Mouse (Mus musculus) hindbrain, postnatal 0 days (tissue): ENCODE measurements around the gene Hdac4. TPM values are rescaled to one million over a fixed set of nuclear protein-coding genes. Genes with fewer than 3 reads are reported as not detected.

Experiments
- ATAC-seq: fragments of 200-750 bp; cut with Nextera tagmentation; 2 replicates; pipeline ENCODE4 v1.8.0; 2017; ENCODE audit warnings: mild to moderate bottlenecking, moderate TSS enrichment, moderate library complexity
- DNase-seq: peaks from one replicate; pipeline ENCODE4 v3.0.0-alpha.2; 2015; ENCODE audit warnings: low spot score
- H3K27ac ChIP-seq: fragments of 300-500 bp; sonication (generic); 2 replicates; pipeline ENCODE4 v1.5.1; 2014; ENCODE audit warnings: mild to moderate bottlenecking
- H3K27me3 ChIP-seq: fragments of 300-500 bp; sonication (generic); 2 replicates; pipeline ENCODE4 v1.6.1; 2014; ENCODE audit warnings: low read length, mixed read lengths; ENCODE audit not compliant: insufficient read depth
- H3K36me3 ChIP-seq: fragments of 300-500 bp; sonication (generic); 2 replicates; pipeline ENCODE4 v1.6.1; 2014; ENCODE audit warnings: low read length, mixed read lengths; ENCODE audit not compliant: insufficient read depth
- H3K4me1 ChIP-seq: fragments of 300-500 bp; sonication (generic); 2 replicates; pipeline ENCODE4 v1.6.1; 2014; ENCODE audit warnings: antibody characterized with exemption, low read length, mixed read lengths; ENCODE audit not compliant: insufficient read depth
- H3K4me2 ChIP-seq: fragments of 300-500 bp; sonication (generic); 2 replicates; pipeline ENCODE4 v1.6.1; 2014; ENCODE audit warnings: low read depth, mild to moderate bottlenecking, low read length, moderate library complexity, mixed read lengths
- H3K4me3 ChIP-seq: fragments of 300-500 bp; sonication (generic); 2 replicates; pipeline ENCODE4 v1.5.1; 2014; ENCODE audit warnings: low read length
- H3K9ac ChIP-seq: fragments of 300-500 bp; sonication (generic); replicated peaks from 2 replicates; pipeline ENCODE4 v1.6.1; 2014; ENCODE audit warnings: mild to moderate bottlenecking, low read length, moderate library complexity, mixed read lengths
- H3K9me3 ChIP-seq: fragments of 300-500 bp; sonication (generic); 2 replicates; pipeline ENCODE4 v1.6.1; 2016; ENCODE audit warnings: low read length, mixed read lengths
- CTCF ChIP-seq: IDR thresholded peaks from 2 replicates; pipeline ENCODE4 v1.5.1; 2016; ENCODE audit warnings: antibody characterized with exemption, control low read depth, low read depth
- WGBS: fragments of 180-500 bp; shearing (Covaris S2); extraction: QIAGEN DNeasy Blood & Tissue Kit; methylation state at CpG from one replicate; pipeline ENCODE4 v1.1.7; 2014; 5-methylcytosine and 5-hydroxymethylcytosine counted together
- polyA plus RNA-seq: library from polyadenylated mRNA; unstranded; fragments of >200 nt; fragmentation: Nextera tagmentation; extraction: Ambion mirVana; gene quantifications from 2 replicates; pipeline ENCODE4 v1.2.1, GENCODE M21; 2015
- total RNA-seq: library from RNA; depleted of rRNA; stranded (reverse); fragments of >200 nt; gene quantifications from 2 replicates; pipeline ENCODE4 v1.2.3, GENCODE M21; 2014

The Hdac4 gene
- total and polyA plus RNA-seq, 2 experiments from 2014 or later = 20.2 to 67.9 TPM

- peaks cover 7% of the 10 kb centered on the region; the same call in 1 of the 2 replicates for H3K4me1 ChIP-seq
- TF ChIP-seq CTCF = no peak
- ATAC-seq = no peak
These were observed 159.7 kb downstream of the Hdac4 start for GRCm38 (mm10) chr1:92035770-92036169.

GRCm38 (mm10) chr1:92034247-92034646 lies 161.3 kb downstream of the Hdac4 start:
- H3K4me1 ChIP-seq = peaks cover 11% of the 10 kb centered on the region; the same call in 1 of the 2 replicates
- no peaks in the 10 kb centered on the region for H3K27me3 ChIP-seq
- no peaks in the 10 kb centered on the region for H3K36me3 ChIP-seq
- DNase-seq (no peak), ATAC-seq (no peak)
- no peak overlapping the region for H3K9ac ChIP-seq
- WGBS = 73% methylated on average over 3 of the region's 3 CpGs
- no peak overlapping the region for H3K4me3 ChIP-seq
- TF ChIP-seq CTCF = no peak
- no peak overlapping the region for H3K27ac ChIP-seq
- no peaks in the 10 kb centered on the region for H3K9me3 ChIP-seq
- H3K4me2 ChIP-seq = no peak overlapping the region

More at GRCm38 (mm10) chr1:92035770-92036169, 159.7 kb downstream of the Hdac4 start:
- 42% methylated on average over 6 of the region's 6 CpGs for WGBS
- no peak overlapping the region for H3K27ac ChIP-seq
- H3K27me3 ChIP-seq = no peaks in the 10 kb centered on the region
- H3K4me2 ChIP-seq = no peak overlapping the region
- no peaks in the 10 kb centered on the region for H3K9me3 ChIP-seq
- DNase-seq = no peak
- H3K4me3 ChIP-seq = no peak overlapping the region
- no peak overlapping the region for H3K9ac ChIP-seq
- no peaks in the 10 kb centered on the region for H3K36me3 ChIP-seq

GRCm38 (mm10) chr1:92033463-92033862 lies 162.0 kb downstream of the Hdac4 start:
- WGBS = 81% methylated on average over 7 of the region's 7 CpGs
- no peak for DNase-seq
- Histone ChIP-seq H3K36me3 (no peaks in the 10 kb centered on the region), H3K27me3 (no peaks in the 10 kb centered on the region), H3K4me2 (no peak overlapping the region), H3K9ac (no peak overlapping the region), H3K9me3 (no peaks in the 10 kb centered on the region), H3K4me1 (peaks cover 6% of the 10 kb centered on the region; the same call in 1 of the 2 replicates), H3K4me3 (no peak overlapping the region), H3K27ac (no peak overlapping the region)
- ATAC-seq = no peak
- no peak for TF ChIP-seq CTCF

GRCm38 (mm10) chr1:92030541-92030940 lies 165.0 kb downstream of the Hdac4 start:
- ATAC-seq (peak; percentile 81), DNase-seq (peak; percentile 50)
- Histone ChIP-seq H3K4me3 (no peak overlapping the region), H3K9me3 (no peaks in the 10 kb centered on the region), H3K4me2 (no peak overlapping the region), H3K36me3 (no peaks in the 10 kb centered on the region), H3K27me3 (no peaks in the 10 kb centered on the region), H3K27ac (no peak overlapping the region), H3K4me1 (peaks cover 4% of the 10 kb centered on the region; the same call in 1 of the 2 replicates), H3K9ac (no peak overlapping the region)
- no peak for TF ChIP-seq CTCF
- 54% methylated on average over 6 of the region's 6 CpGs for WGBS

- Histone ChIP-seq H3K36me3 (no peaks in the 10 kb centered on the region), H3K27ac (no peak overlapping the region), H3K9ac (no peak overlapping the region), H3K9me3 (no peaks in the 10 kb centered on the region), H3K4me1 (peaks cover 4% of the 10 kb centered on the region; the same call in 1 of the 2 replicates), H3K27me3 (no peaks in the 10 kb centered on the region), H3K4me3 (no peak overlapping the region), H3K4me2 (no peak overlapping the region)
- TF ChIP-seq CTCF = no peak
- 73% methylated on average over 2 of the region's 2 CpGs for WGBS
- DNase-seq = no peak
- no peak for ATAC-seq
These were observed 167.3 kb downstream of the Hdac4 start for GRCm38 (mm10) chr1:92028158-92028557.

GRCm38 (mm10) chr1:92026351-92026750 lies 169.1 kb downstream of the Hdac4 start:
- H3K9ac ChIP-seq = no peak overlapping the region
- H3K4me2 ChIP-seq = no peak overlapping the region
- peaks cover 4% of the 10 kb centered on the region; the same call in 1 of the 2 replicates for H3K4me1 ChIP-seq
- DNase-seq (no peak), ATAC-seq (no peak)
- H3K27ac ChIP-seq = no peak overlapping the region
- no peaks in the 10 kb centered on the region for H3K36me3 ChIP-seq
- H3K4me3 ChIP-seq = no peak overlapping the region
- TF ChIP-seq CTCF = no peak
- H3K27me3 ChIP-seq = no peaks in the 10 kb centered on the region
- WGBS = 89% methylated on average over 3 of the region's 3 CpGs
- H3K9me3 ChIP-seq = no peaks in the 10 kb centered on the region

GRCm38 (mm10) chr1:92023906-92024305 lies 171.6 kb downstream of the Hdac4 start:
- H3K27me3 ChIP-seq = no peaks in the 10 kb centered on the region
- H3K36me3 ChIP-seq = no peaks in the 10 kb centered on the region
- no peak overlapping the region for H3K4me3 ChIP-seq
- no peaks in the 10 kb centered on the region for H3K9me3 ChIP-seq
- 76% methylated on average over 3 of the region's 3 CpGs for WGBS
- no peak for ATAC-seq
- no peak overlapping the region for H3K27ac ChIP-seq
- TF ChIP-seq CTCF = no peak
- H3K4me2 ChIP-seq = no peak overlapping the region
- H3K9ac ChIP-seq = no peak overlapping the region
- no peak for DNase-seq
- no peaks in the 10 kb centered on the region; the same call in 1 of the 2 replicates for H3K4me1 ChIP-seq
